Mouse (Mus musculus) spleen, postnatal 0 days (tissue): Measurements from ENCODE around the gene Ccdc27. TPM values are rescaled to one million over a fixed set of nuclear protein-coding genes. Genes with fewer than 3 reads are reported as not detected.

Source experiments
- polyA plus RNA-seq: library from polyadenylated mRNA; unstranded; fragments of >200 nt; fragmentation: Nextera tagmentation; extraction: Ambion mirVana; gene quantifications from 2 replicates; pipeline ENCODE4 v1.2.1, GENCODE M21; 2015

Gene Ccdc27
- 0.06 and 0.10 TPM in 2 replicates for polyA plus RNA-seq

DNA sequence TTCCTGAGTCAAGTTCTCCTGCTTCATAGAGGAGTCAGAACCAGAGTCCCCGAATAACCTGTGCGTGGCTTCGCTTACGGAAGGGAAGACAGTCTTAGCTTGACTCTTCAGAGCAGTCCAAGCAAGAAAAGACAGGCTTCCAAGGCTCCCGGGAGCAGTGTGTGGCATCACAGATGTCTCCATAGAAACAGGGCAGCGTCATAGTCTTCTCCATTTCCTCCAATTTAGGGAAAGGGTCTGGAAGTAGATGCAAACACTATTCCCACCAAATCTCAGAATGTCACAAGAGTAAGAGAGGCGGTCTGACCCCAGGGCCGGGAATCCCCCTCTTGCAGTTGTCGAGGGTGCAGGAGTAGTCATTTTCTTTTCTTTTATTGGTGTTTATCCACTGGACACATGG is at the start of gene Ccdc27:
Gene Ccdc27, minus strand, starts transcription at position 101 of the 400 bp plus-strand sequence.

DNA sequence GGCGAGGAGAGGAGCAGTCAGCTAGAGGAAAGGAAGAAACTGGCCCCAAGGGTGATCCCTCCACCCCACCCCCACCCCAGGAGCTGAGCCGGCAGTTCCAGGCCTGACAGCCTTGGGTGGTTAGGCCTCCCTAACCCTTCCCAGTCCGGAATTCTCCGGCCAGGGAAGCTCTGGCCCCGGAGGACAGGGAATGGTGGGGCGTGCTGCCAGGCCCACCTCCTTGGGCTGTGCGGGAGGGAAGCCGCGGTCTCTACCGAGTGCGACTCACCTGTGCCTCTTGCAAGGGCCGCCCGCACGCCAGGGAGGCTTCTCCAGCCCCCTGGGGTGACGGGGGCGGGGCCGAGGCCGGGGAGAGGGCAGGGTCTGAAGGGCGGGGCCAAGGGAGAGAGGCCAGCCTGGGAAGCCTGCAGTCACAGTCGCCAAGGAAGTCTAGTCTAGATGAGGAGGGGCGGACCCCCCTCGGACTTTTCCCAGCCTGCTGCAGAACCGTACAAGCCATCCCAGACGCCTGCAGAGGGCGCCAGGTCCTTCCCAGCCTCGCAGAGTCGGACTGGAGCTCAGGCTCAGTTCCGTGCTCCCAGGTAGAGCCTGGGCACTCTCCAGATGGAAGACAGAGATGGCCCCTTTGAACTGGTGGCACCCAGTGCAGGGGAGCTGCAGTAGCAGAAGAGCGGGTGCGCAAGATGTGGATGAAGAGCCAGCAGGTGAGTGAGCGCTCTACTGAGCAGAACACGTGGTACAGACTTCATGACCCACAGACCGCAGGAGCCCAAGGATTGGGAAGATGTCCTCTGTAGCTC is 16.6 kb downstream of the Ccdc27 start, which contains the start of gene Smim1:
Gene Smim1, minus strand, starts transcription at position 590 of the 800 bp plus-strand sequence.

DNA sequence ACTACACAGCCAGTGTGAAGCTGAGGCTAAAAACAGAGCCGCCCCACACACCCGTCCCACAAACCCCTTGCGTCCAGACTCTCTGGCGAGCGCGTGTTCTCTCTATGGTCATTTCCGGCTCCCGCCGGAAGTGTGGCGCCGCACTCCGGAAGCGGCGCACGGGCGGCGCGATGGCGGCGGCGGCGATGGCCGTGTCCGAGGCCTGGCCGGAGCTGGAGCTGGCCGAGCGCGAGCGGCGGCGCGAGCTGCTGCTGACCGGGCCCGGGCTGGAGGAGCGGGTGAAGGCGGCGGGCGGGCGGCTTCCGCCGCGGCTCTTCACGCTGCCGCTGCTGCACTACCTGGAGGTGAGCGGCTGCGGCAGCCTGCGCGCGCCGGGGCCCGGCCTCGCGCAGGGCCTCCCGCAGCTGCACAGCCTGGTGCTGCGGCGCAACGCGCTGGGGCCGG is 30.8 kb downstream of the Ccdc27 start, which contains the start of gene Lrrc47:
Gene Lrrc47, plus strand, starts transcription at position 86 of the 444 bp plus-strand sequence.

Other genes with a start within 250 kb of the Ccdc27 start
- 85.2 and 91.5 TPM in 2 replicates for gene A430005L14Rik, start 85.4 kb downstream of the Ccdc27 start, polyA plus RNA-seq
- 10.0 and 12.8 TPM in 2 replicates for gene Dffb, start 67.6 kb downstream of the Ccdc27 start, polyA plus RNA-seq
- 6.7 and 7.2 TPM in 2 replicates for gene Cep104, start 67.5 kb downstream of the Ccdc27 start, polyA plus RNA-seq
- gene Lrrc47, start 30.9 kb downstream of the Ccdc27 start, polyA plus RNA-seq, result 18.6 and 20.9 TPM in 2 replicates
- 236 and 280 TPM in 2 replicates for gene Smim1, start 16.4 kb downstream of the Ccdc27 start, polyA plus RNA-seq
- 0.02 and 0.05 TPM in 2 replicates for gene Trp73, start 97.5 kb upstream of the Ccdc27 start, polyA plus RNA-seq
- 29.9 and 30.1 TPM in 2 replicates for gene Wrap73, start 99.7 kb upstream of the Ccdc27 start, polyA plus RNA-seq
- gene Tprgl, start 118.0 kb upstream of the Ccdc27 start, polyA plus RNA-seq, result 165 and 167 TPM in 2 replicates
- 20.0 and 26.6 TPM in 2 replicates for gene Megf6, start 128.1 kb upstream of the Ccdc27 start, polyA plus RNA-seq